Mouse (Mus musculus): ENCODE results near the gene Tspan18. TPM values are rescaled to one million over a fixed set of nuclear protein-coding genes. Genes with fewer than 3 reads are reported as not detected.

Gene Tspan18
- 0.13 and 0.38 TPM in 2 replicates for total RNA-seq (2012; rRNA removed)
- not detected in 2 replicates for total RNA-seq (2014; rRNA removed)
- polyA plus RNA-seq (2012; ENCODE audit: insufficient read length, low read depth): not detected in 2 replicates

GRCm38 (mm10) chr2:93333817-93334731 lies at the start of gene Tspan18:
Tspan18 (minus strand) TSS chr2:93334505.
- no peak; the same call in 1 of the 2 replicates for TF ChIP-seq MEF2A (IDR thresholded peaks at IDR 0.05; ENCODE audit: borderline replicate concordance, low read depth, low read length)
- no peak for TF ChIP-seq RAD21 (IDR thresholded peaks at IDR 0.05; ENCODE audit: low read depth, low read length)
- TF ChIP-seq MYC (IDR thresholded peaks at IDR 0.05; ENCODE audit: low read depth, low read length): no peak
- no peak for TF ChIP-seq MAZ (IDR thresholded peaks at IDR 0.05; ENCODE audit: low read depth, low read length)
- TF ChIP-seq ZNF384 (IDR thresholded peaks at IDR 0.05; ENCODE audit: low read depth, low read length): no peak
- TF ChIP-seq NRF1 (IDR thresholded peaks at IDR 0.05; ENCODE audit: low read depth, low read length): peak; percentile 58
- peak; percentile 30 for DNase-seq (ENCODE audit: extremely low read depth)
- Histone ChIP-seq H3K36me3 (replicated peaks in 1 of 2; ENCODE audit: control insufficient read depth in 1 of 2, insufficient read depth in 1 of 2, low read length in 1 of 2) (no peaks in the 10 kb centered on the region), H3K27ac (ENCODE audit: insufficient read depth, low read depth) (no peak within 1 kb of the TSS), H3K9me3 (replicated peaks; ENCODE audit: low read length) (peaks cover 4% of the 10 kb centered on the region), H3K27me3 (replicated peaks) (peaks cover 98% of the 10 kb centered on the region), H3K4me1 (ENCODE audit: control insufficient read depth in 1 of 2, insufficient read depth in 2 of 2) (peaks cover 0 to 11% of the 10 kb centered on the region in 2 experiments; a peak in 3 of 4 replicates), H3K4me2 (ENCODE audit: insufficient read depth, low read depth, poor library complexity, severe bottlenecking) (peak within 1 kb of the TSS; percentile 96), H3K79me2 (replicated peaks; ENCODE audit: control insufficient read depth, extremely low read depth, insufficient read depth, poor library complexity, severe bottlenecking) (no peaks in the 10 kb centered on the region), H3K4me3 (replicated peaks in 1 of 3; ENCODE audit: low read depth in 2 of 3, low read length in 2 of 3, poor library complexity in 1 of 3) (peak within 1 kb of the TSS in 1 of 3 experiments; percentile 48), H3K9ac (ENCODE audit: insufficient read depth, low read depth) (no peak within 1 kb of the TSS)
- dilution Hi-C loops (cut with MboI; ENCODE audit: extremely low pct_ligation_motif_present, extremely low pct_unique_long_range_greater_than_20kb, low sequenced_read_pairs): no loop called here
- in situ Hi-C loops (cut with MboI; ENCODE audit: low pct_ligation_motif_present, low pct_unique_long_range_greater_than_20kb, low sequenced_read_pairs): loop anchor here (5.0 kb wide), 1 partner anchor 112 kb away; no protein-coding TSS in a partner anchor

GRCm38 (mm10) chr2:93383831-93384230 lies 49.5 kb upstream of the Tspan18 start:
- TF ChIP-seq USF1 (IDR thresholded peaks at IDR 0.05; ENCODE audit: low read depth, low read length): no peak
- TF ChIP-seq USF2 (conservative IDR thresholded peaks at IDR 0.05; ENCODE audit: low read depth, low read length): no peak
- TF ChIP-seq E2F4 (IDR thresholded peaks at IDR 0.05; ENCODE audit: insufficient replicate concordance, low read depth, low read length): no peak
- TF ChIP-seq GABPA (IDR thresholded peaks at IDR 0.05; ENCODE audit: insufficient replicate concordance, low read depth, low read length): no peak
- no peak for TF ChIP-seq EP300 (IDR thresholded peaks at IDR 0.05; ENCODE audit: low read length)
- no peak for TF ChIP-seq ZKSCAN1 (IDR thresholded peaks at IDR 0.05; ENCODE audit: borderline replicate concordance, low read depth, low read length)
- no peak for TF ChIP-seq ZNF384 (IDR thresholded peaks at IDR 0.05; ENCODE audit: low read depth, low read length)
- no peak for TF ChIP-seq ETS1 (conservative IDR thresholded peaks at IDR 0.05; ENCODE audit: low read depth, low read length)
- TF ChIP-seq NRF1 (IDR thresholded peaks at IDR 0.05; ENCODE audit: low read depth, low read length): no peak
- TF ChIP-seq ZMIZ1 (IDR thresholded peaks at IDR 0.05; ENCODE audit: low read depth, low read length): no peak
- no peak for TF ChIP-seq CHD1 (IDR thresholded peaks at IDR 0.05; ENCODE audit: low read depth, low read length)
- TF ChIP-seq IRF4 (IDR thresholded peaks at IDR 0.05; ENCODE audit: low read depth, low read length): no peak
- TF ChIP-seq POLR2AphosphoS2 (IDR thresholded peaks at IDR 0.05; ENCODE audit: low read depth, low read length): no peak
- no peak for TF ChIP-seq MAZ (IDR thresholded peaks at IDR 0.05; ENCODE audit: low read depth, low read length)

More at GRCm38 (mm10) chr2:93383831-93384230, 49.5 kb upstream of the Tspan18 start:
- Histone ChIP-seq H3K9ac (ENCODE audit: insufficient read depth, low read depth) (no peak overlapping the region), H3K4me2 (ENCODE audit: insufficient read depth, low read depth, poor library complexity, severe bottlenecking) (no peak overlapping the region), H3K79me2 (replicated peaks; ENCODE audit: control insufficient read depth, extremely low read depth, insufficient read depth, poor library complexity, severe bottlenecking) (no peaks in the 10 kb centered on the region), H3K27me3 (replicated peaks) (peaks cover 92% of the 10 kb centered on the region), H3K9me3 (replicated peaks; ENCODE audit: low read length) (no peaks in the 10 kb centered on the region), H3K27ac (ENCODE audit: insufficient read depth, low read depth) (no peak overlapping the region), H3K4me3 (replicated peaks in 1 of 3; ENCODE audit: low read depth in 2 of 3, low read length in 2 of 3, poor library complexity in 1 of 3) (no peak overlapping the region), H3K4me1 (ENCODE audit: control insufficient read depth in 1 of 2, insufficient read depth in 2 of 2) (no peaks in the 10 kb centered on the region), H3K36me3 (replicated peaks in 1 of 2; ENCODE audit: control insufficient read depth in 1 of 2, insufficient read depth in 1 of 2, low read length in 1 of 2) (no peaks in the 10 kb centered on the region)
- in situ Hi-C loops (cut with MboI; ENCODE audit: low pct_ligation_motif_present, low pct_unique_long_range_greater_than_20kb, low sequenced_read_pairs) (no loop called here), dilution Hi-C loops (cut with MboI; ENCODE audit: extremely low pct_ligation_motif_present, extremely low pct_unique_long_range_greater_than_20kb, low sequenced_read_pairs) (no loop called here)
- no peak for DNase-seq (ENCODE audit: extremely low read depth)

Data from CH12.LX (cell line).